Mouse (Mus musculus) WW6 (cell line): Measurements from ENCODE around the gene 4930516K23Rik.

Experiments used
- DNase-seq: peaks from one replicate; pipeline ENCODE4 v3.0.0-alpha.2; 2013; ENCODE audit warnings: low read depth, low spot score

4930516K23Rik gene

DNA sequence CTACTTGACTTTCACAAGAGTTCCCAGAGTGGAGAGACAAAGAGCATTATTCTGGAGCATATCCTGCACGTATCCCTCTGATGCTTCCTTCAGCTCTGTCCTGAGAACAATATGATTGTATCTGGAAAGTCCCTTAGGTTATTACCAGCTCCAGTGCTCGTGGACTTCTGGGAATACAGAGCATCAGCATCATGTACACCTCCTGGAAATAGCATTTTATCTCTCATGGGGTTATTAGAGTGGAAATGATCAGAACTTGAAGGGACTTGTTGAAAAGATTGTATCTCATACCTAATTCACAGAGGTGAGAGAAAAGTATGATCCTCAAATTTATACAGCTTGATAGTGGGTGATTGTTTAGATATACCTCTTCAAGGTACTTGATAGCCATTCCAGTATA, at the start of gene 4930516K23Rik:
Gene 4930516K23Rik, minus strand, starts transcription at position 101 of the 400 bp plus-strand sequence.
- no peak for DNase-seq

DNA sequence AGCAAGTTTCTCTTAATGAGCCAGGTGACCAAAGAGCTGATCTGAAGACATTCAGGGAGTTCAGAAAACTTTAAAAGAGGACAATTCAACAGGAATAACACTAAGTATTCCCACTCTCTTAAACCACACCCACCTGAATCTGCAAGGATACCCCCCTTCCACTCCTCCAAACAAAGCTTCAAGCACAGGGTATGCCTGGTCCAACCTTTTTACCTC, 43.4 kb upstream of the 4930516K23Rik start, which contains the start of gene Olfr646:
Gene Olfr646, plus strand, starts transcription at position 117 of the 216 bp plus-strand sequence.
- DNase-seq, result no peak

DNA sequence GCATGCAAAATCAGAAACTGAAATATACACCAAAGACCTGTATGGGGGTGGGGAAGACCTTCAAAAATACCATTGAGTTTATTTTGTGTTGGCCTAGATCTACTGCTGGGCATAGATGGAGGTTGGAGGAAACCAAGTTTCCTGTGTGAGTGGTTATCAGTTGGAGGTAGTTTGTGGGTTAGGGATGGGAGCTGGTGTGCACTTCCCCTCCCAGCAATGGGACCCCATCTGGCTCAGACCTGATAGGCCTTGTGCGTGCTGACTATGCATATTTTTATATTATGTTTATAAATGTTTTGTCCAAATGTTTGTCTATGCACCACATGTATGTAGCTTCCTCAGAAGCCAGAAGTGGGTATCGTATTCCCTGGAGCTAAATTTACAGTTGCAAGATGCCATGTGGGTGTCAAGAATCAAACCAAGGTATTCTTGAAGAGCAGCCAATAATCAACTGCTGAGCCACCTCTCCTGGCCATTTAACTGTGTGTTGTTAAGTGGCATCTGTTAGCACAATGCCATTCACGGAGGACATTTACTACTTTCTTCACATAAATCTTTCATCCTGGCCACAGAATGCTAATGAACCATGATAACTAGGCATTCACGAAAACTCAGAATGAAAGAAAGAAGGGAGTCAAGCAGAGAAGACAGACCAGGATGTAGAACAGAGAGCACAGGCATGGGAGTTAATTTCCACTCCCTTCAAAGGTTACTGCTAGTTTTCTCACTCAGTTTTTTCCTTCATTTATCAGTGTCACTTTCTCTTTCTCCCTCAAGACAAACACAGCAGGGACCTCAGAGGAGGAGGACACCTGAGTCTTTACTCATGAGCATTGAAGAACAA, 42.9 kb upstream of the 4930516K23Rik start:
- no peak for DNase-seq

- no peak for DNase-seq
Measured at GRCm38 (mm10) chr7:104085365-104085764, 24.1 kb upstream of the 4930516K23Rik start, which contains the start of gene Olfr645. Olfr645 (minus strand) TSS chr7:104085465.

DNA sequence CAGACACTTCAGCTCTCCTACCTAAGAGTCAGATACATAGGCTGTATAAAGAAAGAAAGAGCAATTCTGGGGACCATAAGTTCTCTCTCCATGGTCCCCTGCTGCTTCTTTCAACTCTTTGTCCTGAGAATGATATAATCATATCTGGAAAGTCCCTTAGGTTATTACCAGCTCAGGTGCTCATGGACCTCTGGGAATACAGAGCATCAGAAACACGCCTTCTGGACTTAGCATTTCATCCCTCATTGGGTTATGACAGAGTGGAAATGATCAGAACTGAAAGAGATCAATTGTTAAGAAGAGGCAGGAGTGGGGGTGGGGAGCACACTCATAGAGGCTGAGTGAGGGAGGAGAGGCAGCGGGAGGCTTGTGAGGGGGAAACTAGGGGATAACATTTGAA, 10.5 kb upstream of the 4930516K23Rik start, which contains the start of gene Olfr644:
Gene Olfr644, minus strand, starts transcription at position 101 of the 400 bp plus-strand sequence.
- DNase-seq, result no peak

DNA sequence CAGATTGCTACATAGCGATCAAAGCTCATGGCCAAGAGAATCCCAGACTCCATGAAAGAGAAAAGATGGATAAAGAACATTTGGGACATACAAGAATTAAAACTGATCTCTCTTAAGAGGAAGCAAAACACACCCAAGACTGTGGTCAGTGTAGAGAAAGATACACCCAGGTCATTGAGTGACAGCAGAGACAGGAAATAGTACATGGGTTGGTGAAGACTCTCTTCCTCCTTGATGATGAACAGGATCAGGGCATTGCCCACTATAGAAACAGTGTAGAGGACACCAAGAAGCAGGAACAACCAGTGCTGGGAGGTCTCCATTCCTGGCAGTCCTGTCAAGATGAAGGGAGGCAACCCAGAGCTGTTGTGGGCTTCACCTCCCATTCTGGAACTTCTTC, 2.0 kb downstream of the 4930516K23Rik start:
- no peak for DNase-seq

DNA sequence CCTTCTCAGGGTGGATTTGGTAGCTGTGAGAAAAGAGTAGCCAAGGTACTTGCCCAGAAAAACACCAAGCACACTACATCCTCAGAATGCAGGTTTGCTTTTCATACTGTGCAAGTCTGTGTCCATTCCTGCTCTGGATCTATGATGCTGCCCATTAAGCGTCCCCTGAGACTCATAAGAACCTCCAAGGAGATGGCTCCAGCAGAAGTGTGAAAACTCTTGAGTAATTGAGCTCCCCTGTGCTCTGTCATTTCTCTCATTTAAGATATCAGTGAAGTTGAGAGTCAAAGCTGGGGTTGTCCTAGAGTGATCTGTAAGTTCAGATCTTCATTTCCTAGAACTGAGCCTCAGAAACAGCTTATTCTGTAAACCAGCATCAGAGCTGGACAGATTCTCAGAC, 8.7 kb downstream of the 4930516K23Rik start, which contains the start of gene Olfr642:
Gene Olfr642, minus strand, starts transcription at position 101 of the 400 bp plus-strand sequence.
- no peak for DNase-seq

DNA sequence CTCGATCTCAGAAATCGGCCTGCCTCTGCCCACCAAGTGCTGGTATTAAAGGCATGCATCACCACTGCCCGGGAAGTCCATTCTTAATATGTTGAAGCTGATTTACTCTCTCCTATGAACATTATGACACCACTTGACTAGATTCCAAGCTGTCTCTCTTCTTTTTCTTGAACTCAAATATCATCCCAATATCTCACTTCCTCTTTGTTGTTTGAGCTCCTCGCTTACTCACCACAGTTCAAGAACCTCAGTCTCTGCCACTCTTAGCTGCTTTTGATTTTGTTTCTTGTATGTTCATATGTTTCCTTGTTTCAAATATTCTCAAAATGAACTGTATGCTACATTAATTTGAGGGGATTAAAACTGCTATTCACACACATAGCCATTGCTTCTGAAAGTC, 10.5 kb downstream of the 4930516K23Rik start:
- DNase-seq, result no peak

- DNase-seq, result no peak
Measured at GRCm38 (mm10) chr7:104035145-104035544, 26.1 kb downstream of the 4930516K23Rik start, which contains the start of gene Olfr641. Olfr641 (plus strand) TSS chr7:104035445.

- no peak for DNase-seq
Measured at GRCm38 (mm10) chr7:104026978-104027377, 34.3 kb downstream of the 4930516K23Rik start.

DNA sequence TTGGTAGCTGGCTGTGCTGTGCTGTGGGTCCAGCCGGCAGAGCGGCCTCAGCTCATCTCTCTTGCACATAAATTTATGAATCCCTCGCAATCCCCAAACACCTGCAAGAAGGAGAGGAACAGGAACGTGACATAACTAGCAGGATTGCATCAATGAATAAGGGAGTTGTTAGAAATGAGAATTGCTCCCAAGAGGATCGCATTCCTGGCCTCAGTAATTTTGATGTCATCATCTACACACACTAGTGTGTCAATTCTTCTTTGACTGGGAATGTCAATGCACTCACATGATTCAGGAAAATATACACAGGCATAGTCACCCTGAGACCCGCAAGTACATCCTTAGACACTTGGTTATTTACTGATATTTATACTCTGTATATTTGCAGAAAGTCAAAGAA, 35.8 kb downstream of the 4930516K23Rik start, which contains the start of gene Olfr640:
Gene Olfr640, minus strand, starts transcription at position 101 of the 400 bp plus-strand sequence.
- no peak for DNase-seq

DNA sequence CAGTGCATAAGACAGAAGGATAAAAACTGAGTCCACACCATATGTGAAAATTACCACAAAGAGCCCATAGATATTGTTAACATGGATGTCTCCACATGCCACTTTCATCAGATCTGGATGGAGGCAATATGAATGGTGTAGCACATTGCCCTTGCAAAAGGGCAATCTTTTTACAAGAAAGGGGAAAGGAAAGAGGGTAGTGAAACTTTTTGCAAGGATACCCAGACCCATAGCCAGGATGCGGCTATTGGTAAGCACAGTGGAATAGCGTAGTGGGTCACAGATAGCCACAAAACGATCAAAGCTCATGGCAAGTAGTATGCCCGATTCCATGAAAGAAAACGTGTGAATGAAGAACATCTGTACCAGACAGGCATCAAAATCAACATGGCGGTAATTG, 39.6 kb downstream of the 4930516K23Rik start:
- no peak for DNase-seq

GRCm38 (mm10) chr7:104018953-104019352, 42.3 kb downstream of the 4930516K23Rik start:
- DNase-seq, result no peak

DNA sequence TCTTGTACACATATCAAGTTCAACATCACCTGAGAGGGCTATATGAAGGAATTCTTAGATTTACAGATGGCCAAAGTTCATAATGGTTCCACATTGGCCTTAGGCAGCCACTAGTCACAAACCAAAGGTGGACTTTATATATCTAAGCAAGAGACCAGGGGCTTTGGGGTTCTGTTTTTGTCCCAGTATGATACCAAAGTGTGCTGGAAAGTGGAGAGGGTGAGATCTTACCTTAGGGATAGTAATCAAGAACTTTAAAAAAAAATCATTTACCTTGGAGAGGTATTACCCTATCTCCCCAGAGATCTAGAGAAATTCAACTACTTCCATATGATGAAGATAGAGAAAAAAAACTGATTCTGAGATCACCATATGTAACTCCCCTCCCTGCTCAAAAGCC, 44.0 kb downstream of the 4930516K23Rik start, which contains the start of gene Olfr639:
Gene Olfr639, minus strand, starts transcription at position 101 of the 400 bp plus-strand sequence.
- no peak for DNase-seq
